Mouse (Mus musculus) erythroblast, embryonic 14.5 days (primary cell): ENCODE measurements around the gene Efna5.

Experiments used
- GATA1 ChIP-seq: IDR thresholded peaks from 2 replicates; pipeline ENCODE4 v1.6.1; 2012; ENCODE audit warnings: low read length, inconsistent platforms, mixed read lengths
- TAL1 ChIP-seq: IDR thresholded peaks from 3 replicates; pipeline ENCODE4 v1.6.1; 2012; ENCODE audit warnings: low read length, inconsistent platforms, mixed read lengths

GRCm38 (mm10) chr17:62665823-62666222 lies 215.3 kb downstream of the Efna5 start:
- TF ChIP-seq TAL1 (no peak), GATA1 (no peak)
